Mouse (Mus musculus) lung, embryonic 15.5 days (tissue): Measurements from ENCODE around the gene S100a14. TPM values are rescaled to one million over a fixed set of nuclear protein-coding genes. Genes with fewer than 3 reads are reported as not detected.

Experiments used
- ATAC-seq: fragments of 200-750 bp; cut with Nextera tagmentation; 2 replicates; pipeline ENCODE4 v1.8.0; 2017; ENCODE audit warnings: moderate number of reproducible peaks, borderline replicate concordance; ENCODE audit not compliant: low FRiP score, low TSS enrichment; ENCODE audit errors: extremely low read depth
- H3K27ac ChIP-seq: fragments of 300-500 bp; sonication (generic); 2 replicates; pipeline ENCODE4 v1.5.1; 2015; ENCODE audit warnings: moderate library complexity, mild to moderate bottlenecking, inconsistent platforms
- H3K27me3 ChIP-seq: fragments of 300-500 bp; sonication (generic); 2 replicates; pipeline ENCODE4 v1.6.1; 2015; ENCODE audit warnings: inconsistent platforms
- H3K36me3 ChIP-seq: fragments of 300-500 bp; sonication (generic); 2 replicates; pipeline ENCODE4 v1.6.1; 2015; ENCODE audit warnings: inconsistent platforms
- H3K4me1 ChIP-seq: fragments of 300-500 bp; sonication (generic); 2 replicates; pipeline ENCODE4 v1.6.1; 2015; ENCODE audit warnings: inconsistent platforms
- H3K4me2 ChIP-seq: fragments of 300-500 bp; sonication (generic); 2 replicates; pipeline ENCODE4 v1.6.1; 2015; ENCODE audit warnings: inconsistent platforms, mild to moderate bottlenecking, moderate library complexity
- H3K4me3 ChIP-seq: fragments of 300-500 bp; sonication (generic); 2 replicates; pipeline ENCODE4 v1.5.1; 2015; ENCODE audit warnings: mild to moderate bottlenecking, inconsistent platforms
- H3K9ac ChIP-seq: fragments of 300-500 bp; sonication (generic); 2 replicates; pipeline ENCODE4 v1.6.1; 2015; ENCODE audit warnings: inconsistent platforms
- H3K9me3 ChIP-seq: fragments of 300-500 bp; sonication (generic); 2 replicates; pipeline ENCODE4 v1.6.1; 2016; ENCODE audit warnings: inconsistent platforms
- WGBS: fragments of 180-500 bp; shearing (Covaris S2); methylation state at CpG from one replicate; pipeline ENCODE4 v1.1.7; 2015; 5-methylcytosine and 5-hydroxymethylcytosine counted together
- polyA plus RNA-seq: library from polyadenylated mRNA; unstranded; fragments of >200 nt; fragmentation: Nextera tagmentation; extraction: Ambion mirVana; gene quantifications from 2 replicates; pipeline ENCODE4 v1.2.1, GENCODE M21; 2015

S100a14 gene
- polyA plus RNA-seq, 1 experiment from 2014 or later, result 12.6 TPM

DNA sequence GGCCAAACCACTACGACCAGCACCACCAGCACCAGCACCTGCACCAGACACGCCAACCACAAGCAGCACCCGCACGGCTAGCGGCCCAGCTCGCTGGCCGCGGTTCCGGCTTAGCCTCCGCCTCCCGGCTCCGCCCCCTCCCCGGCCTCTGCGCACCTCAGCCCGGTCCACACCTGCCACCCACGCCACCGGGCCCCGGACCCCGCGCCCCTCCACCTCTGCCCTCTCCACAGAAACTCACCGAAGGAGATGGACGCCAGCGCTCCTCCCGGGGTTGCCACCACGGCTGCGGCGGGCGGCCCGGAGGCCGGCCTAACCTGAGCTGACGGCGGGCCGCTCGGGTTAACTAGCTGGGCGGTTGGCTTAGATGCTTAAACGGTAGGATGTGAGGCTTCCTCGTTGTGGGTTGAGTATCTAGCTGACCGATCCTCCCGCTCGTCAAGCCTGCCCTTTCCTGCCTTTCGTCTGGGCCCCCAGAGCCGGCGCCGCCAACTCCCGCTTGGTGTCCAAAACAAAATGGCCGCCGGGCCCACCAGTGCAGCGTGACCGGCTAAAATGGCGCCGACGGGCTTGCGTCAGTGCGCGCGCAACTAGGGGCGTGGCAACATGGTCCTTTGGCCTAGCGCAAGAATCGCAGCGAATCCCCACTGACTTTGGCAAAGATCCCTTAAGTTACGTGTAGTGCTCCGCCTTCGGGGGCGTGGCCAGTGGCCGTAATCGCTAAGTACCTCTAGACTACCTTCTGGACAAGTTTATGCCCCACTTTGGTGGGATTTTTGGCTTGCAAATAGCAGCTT, 17.5 kb upstream of the S100a14 start, which contains the start of gene Chtop:
Chtop (minus strand) TSS at position 549 of the 797 bp plus-strand sequence.
- Histone ChIP-seq H3K4me3 (peak within 1 kb of the TSS; percentile 97), H3K36me3 (peaks cover 34% of the 10 kb centered on the region), H3K27ac (peak within 1 kb of the TSS; percentile 94), H3K4me2 (peak within 1 kb of the TSS; percentile 68), H3K4me1 (peaks cover 33% of the 10 kb centered on the region), H3K9ac (peak within 1 kb of the TSS; percentile 99), H3K27me3 (no peaks in the 10 kb centered on the region), H3K9me3 (no peaks in the 10 kb centered on the region)
- peak; percentile 93 for ATAC-seq
- under 1% methylated on average over 66 of the region's 66 CpGs for WGBS

DNA sequence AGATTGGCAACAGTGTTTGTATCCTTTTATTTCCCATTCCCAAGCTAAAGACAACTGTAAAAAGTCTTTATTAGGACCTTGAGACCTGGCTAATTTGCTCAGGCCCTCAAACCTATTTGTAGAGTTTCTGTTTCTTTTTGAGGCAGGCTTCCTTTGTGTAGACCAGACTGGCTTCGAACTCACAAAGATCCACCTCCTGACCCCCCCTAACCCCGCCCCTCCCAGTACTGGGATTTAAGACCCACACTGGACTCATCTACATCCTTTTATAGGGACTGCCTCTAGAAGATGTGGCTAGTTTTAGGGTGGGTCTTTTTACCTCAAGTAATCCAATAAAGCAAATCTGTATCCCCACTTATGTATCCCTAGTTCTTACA, 16.9 kb upstream of the S100a14 start:
- peaks cover 33% of the 10 kb centered on the region for H3K4me1 ChIP-seq
- H3K27ac ChIP-seq, result peak overlapping the region; percentile 49
- WGBS, result 22% methylated on average over 2 of the region's 2 CpGs
- no peaks in the 10 kb centered on the region for H3K27me3 ChIP-seq
- H3K9me3 ChIP-seq, result no peaks in the 10 kb centered on the region
- H3K4me2 ChIP-seq, result peak overlapping the region; percentile 52
- ATAC-seq, result peak; percentile 4; the same call in 1 of the 2 replicates
- peak overlapping the region; percentile 97 for H3K4me3 ChIP-seq
- peaks cover 28% of the 10 kb centered on the region for H3K36me3 ChIP-seq
- no peak overlapping the region for H3K9ac ChIP-seq

DNA sequence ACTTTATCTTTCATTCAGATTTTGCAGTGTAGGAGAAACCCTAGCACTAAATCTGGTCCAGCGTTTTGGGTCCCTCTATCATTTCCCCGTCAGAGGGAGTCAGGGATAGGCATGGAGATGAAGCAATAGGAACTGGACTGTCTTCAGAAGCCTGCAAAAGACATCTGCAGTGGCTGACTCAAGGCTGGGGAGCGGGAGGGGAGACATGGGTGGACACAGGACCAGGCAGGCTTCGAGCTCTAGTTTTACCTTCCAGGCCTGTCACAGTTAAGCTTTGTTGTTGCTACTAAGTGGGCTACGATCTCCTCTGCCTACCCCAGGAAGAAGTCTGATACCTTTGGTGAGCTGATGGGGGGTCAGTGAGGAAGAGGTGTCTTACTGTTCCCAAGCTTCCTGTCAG, 14.4 kb upstream of the S100a14 start:
- peaks cover 5% of the 10 kb centered on the region; the same call in 1 of the 2 replicates for H3K36me3 ChIP-seq
- peaks cover 28% of the 10 kb centered on the region for H3K4me1 ChIP-seq
- no peak overlapping the region for H3K9ac ChIP-seq
- no peak overlapping the region for H3K27ac ChIP-seq
- ATAC-seq, result no peak
- H3K27me3 ChIP-seq, result no peaks in the 10 kb centered on the region
- no peak overlapping the region for H3K4me3 ChIP-seq
- H3K9me3 ChIP-seq, result no peaks in the 10 kb centered on the region
- WGBS, result 79% methylated on average over 5 of the region's 5 CpGs
- no peak overlapping the region for H3K4me2 ChIP-seq

DNA sequence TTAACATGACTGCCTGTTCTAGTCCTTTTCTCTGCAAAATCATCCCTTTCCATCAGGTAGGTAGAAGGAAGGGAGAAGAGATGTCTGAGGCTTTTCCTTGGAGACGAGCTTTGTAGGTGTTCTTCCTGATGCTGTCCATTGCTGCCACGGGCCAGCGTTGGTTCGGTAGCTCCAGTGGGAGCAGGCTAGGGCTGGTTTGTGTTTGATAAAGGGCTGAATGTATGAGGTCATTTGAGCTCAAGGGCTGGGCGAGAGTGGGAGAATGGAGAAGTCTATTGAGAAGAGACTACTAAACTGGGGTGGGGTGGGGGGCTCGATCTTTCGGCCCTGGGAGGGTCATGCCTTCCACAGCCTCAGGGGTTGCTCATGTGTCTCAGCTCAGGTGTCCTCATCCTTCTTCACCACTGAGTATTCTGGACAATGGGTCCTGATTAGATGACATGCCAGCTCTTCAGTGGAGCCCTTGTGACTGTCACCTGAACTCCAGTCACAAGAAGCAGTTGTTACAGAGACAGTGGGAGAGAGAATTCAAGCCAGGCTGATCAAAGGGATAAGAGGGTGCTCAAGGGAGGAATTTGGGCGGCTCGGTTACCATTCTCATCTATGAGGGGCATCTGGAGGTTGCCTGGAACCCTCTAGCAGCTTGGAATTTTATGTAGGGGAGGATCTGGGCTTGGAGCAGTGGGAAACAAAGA, 13.6 kb upstream of the S100a14 start:
- Histone ChIP-seq H3K4me1 (peaks cover 20% of the 10 kb centered on the region), H3K9ac (no peak overlapping the region), H3K27ac (no peak overlapping the region), H3K4me2 (peak overlapping the region; percentile 93), H3K9me3 (no peaks in the 10 kb centered on the region), H3K4me3 (peak overlapping the region; percentile 46), H3K36me3 (no peaks in the 10 kb centered on the region), H3K27me3 (no peaks in the 10 kb centered on the region)
- ATAC-seq, result no peak
- WGBS, result 69% methylated on average over 9 of the region's 9 CpGs

DNA sequence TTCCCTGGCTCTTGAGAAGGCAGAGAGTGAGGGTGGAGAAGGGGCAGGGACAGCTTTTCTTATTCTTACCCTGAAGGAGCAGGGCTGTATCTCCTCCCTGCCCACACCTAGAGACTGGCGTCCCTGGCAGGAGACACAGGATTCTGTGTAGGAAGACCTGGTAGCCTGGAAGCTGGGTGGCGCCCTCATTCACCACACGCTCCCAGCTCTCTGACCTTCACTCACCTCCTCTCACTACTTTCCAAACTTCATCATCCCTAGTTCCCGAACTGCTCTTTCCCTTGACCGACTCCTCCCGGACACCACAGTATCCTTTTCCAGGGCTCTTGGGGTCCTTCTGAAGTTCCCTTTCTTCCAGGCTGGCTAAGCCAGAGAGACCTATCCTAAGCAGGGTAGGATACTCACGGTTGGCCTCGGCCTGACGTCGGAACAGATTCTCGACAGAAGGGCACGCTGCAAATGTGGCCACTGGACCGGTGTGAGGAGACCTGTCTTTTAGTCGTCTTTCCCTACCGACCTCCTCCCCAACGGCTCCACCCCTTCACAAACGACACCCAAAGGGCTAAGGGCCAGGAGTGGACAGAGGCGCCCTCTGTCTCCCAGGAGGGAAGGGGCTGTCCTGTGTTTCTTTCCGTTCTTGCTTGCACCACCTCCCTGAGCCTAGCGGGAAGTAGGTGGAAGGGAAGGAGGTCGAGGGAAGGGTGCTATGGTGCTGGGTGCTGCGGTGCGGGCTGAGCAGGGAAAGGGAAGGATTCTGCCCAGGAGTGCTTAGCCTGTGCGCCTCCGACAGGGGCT, 12.7 kb upstream of the S100a14 start, which contains the start of the genes S100a1 and S100a13:
S100a1 (minus strand) TSS at position 597 of the 795 bp plus-strand sequence.
S100a13 (plus strand) TSS at position 640 of the 795 bp plus-strand sequence.
- H3K4me2 ChIP-seq, result peak within 1 kb of the TSS; percentile 93
- H3K9ac ChIP-seq, result peak within 1 kb of the TSS; percentile 39
- no peaks in the 10 kb centered on the region for H3K36me3 ChIP-seq
- peak; percentile 43; the same call in 1 of the 2 replicates for ATAC-seq
- H3K4me3 ChIP-seq, result peak within 1 kb of the TSS; percentile 46
- H3K27ac ChIP-seq, result peak within 1 kb of the TSS; percentile 52; the same call in 1 of the 2 replicates
- peaks cover 19% of the 10 kb centered on the region for H3K4me1 ChIP-seq
- H3K9me3 ChIP-seq, result no peaks in the 10 kb centered on the region
- no peaks in the 10 kb centered on the region for H3K27me3 ChIP-seq
- 5% methylated on average over 25 of the region's 25 CpGs for WGBS

DNA sequence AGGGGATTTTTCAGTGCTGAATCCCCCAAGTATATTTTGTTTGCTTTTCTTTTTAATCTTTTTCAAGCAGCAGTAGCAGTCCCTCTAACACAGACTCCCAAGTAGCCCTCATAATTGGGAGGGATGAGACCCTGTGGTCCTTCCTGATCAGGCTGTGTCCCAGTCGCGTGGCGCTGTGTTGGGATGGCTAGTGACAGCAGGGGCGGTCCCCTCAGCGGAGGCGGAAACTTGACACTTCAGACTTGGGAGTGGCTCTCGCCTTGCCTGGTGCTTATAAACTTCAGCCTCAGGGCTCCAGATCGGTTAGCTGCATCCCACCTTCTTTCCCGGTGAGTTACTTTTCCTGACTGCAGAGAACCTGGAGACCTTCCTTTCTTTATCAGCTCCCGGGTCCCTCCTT, 12.0 kb upstream of the S100a14 start:
- H3K4me3 ChIP-seq, result peak overlapping the region; percentile 46
- WGBS, result 0% methylated on average over 10 of the region's 10 CpGs
- no peaks in the 10 kb centered on the region for H3K36me3 ChIP-seq
- peak overlapping the region; percentile 39 for H3K9ac ChIP-seq
- ATAC-seq, result peak; percentile 82
- no peaks in the 10 kb centered on the region for H3K27me3 ChIP-seq
- H3K9me3 ChIP-seq, result no peaks in the 10 kb centered on the region
- peaks cover 19% of the 10 kb centered on the region for H3K4me1 ChIP-seq
- peak overlapping the region; percentile 52; the same call in 1 of the 2 replicates for H3K27ac ChIP-seq
- peak overlapping the region; percentile 93 for H3K4me2 ChIP-seq

DNA sequence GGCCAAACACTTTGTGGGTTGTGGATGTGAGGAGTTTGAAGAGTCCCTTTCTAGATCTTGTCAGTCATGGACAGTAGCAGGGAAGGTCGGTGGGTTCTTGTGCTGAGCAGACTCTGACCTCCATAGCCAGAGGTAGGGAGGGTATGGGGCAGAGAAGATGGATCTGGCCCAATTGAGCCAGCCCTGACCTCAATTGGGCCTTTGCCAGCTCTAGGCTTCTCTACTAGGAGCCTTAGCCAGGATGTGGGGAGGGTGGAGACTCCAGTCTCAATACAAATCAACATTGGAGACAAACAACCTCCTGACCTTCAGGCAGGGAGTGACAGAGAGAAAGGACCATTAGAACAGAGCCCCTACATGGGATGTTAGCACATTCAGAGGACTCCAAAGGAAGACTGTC, 11.4 kb upstream of the S100a14 start:
- H3K4me2 ChIP-seq, result peak overlapping the region; percentile 93
- no peaks in the 10 kb centered on the region for H3K9me3 ChIP-seq
- peak overlapping the region; percentile 39 for H3K9ac ChIP-seq
- H3K27me3 ChIP-seq, result no peaks in the 10 kb centered on the region
- no peaks in the 10 kb centered on the region for H3K36me3 ChIP-seq
- H3K4me1 ChIP-seq, result peaks cover 19% of the 10 kb centered on the region
- WGBS, result 45% methylated on average over 1 of the region's 1 CpGs
- H3K27ac ChIP-seq, result 0 out of 2 replicates have a peak overlapping the region, but pooled peaks have one; percentile 52
- ATAC-seq, result 0 out of 2 replicates have a peak, but pooled peaks have one; percentile 20
- H3K4me3 ChIP-seq, result peak overlapping the region; percentile 46

DNA sequence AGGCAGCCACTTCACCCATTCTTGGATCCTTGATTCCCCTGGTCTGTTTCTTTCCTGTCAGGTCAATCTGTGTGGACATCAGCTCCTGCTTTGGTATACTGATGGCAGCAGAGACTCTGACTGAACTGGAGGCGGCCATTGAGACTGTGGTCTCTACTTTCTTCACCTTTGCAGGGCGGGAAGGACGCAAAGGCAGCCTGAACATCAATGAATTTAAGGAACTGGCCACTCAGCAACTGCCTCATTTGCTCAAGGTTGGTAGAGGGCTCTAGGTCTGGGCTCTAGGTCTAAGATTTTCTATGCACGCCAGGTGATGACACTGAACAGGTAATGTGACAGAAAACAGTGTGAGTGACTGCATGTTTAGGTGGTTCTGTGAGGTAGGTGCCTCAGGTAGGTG, 10.9 kb upstream of the S100a14 start:
- peak overlapping the region; percentile 93 for H3K4me2 ChIP-seq
- no peak overlapping the region for H3K27ac ChIP-seq
- H3K4me3 ChIP-seq, result no peak overlapping the region
- ATAC-seq, result no peak
- 87% methylated on average over 4 of the region's 4 CpGs for WGBS
- no peaks in the 10 kb centered on the region for H3K9me3 ChIP-seq
- no peaks in the 10 kb centered on the region for H3K27me3 ChIP-seq
- H3K4me1 ChIP-seq, result peaks cover 19% of the 10 kb centered on the region
- no peaks in the 10 kb centered on the region for H3K36me3 ChIP-seq
- no peak overlapping the region for H3K9ac ChIP-seq

DNA sequence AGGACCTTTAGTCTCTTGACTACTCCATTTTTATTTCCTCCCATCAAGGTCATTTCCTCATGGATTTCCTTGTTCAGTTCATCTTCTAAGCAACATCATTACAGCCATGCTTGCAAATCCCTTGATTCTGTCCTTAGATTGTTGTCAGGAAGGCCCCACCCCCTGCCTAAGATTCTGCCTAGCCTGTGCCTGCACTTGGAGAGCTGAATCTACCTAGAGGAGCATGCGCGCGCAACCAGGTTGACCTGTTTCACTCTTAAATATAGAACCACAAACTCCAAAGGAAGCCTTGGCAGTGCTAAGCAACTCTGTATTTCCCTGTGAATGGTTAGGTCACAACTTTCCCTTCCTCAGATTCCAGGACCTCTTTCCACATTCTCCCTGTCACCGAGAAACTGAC, 8.9 kb upstream of the S100a14 start:
- ATAC-seq, result no peak
- Histone ChIP-seq H3K4me1 (peaks cover 19% of the 10 kb centered on the region), H3K9ac (no peak overlapping the region), H3K9me3 (no peaks in the 10 kb centered on the region), H3K36me3 (no peaks in the 10 kb centered on the region), H3K4me2 (no peak overlapping the region), H3K27me3 (no peaks in the 10 kb centered on the region), H3K4me3 (no peak overlapping the region), H3K27ac (no peak overlapping the region)
- WGBS, result 66% methylated on average over 4 of the region's 4 CpGs

DNA sequence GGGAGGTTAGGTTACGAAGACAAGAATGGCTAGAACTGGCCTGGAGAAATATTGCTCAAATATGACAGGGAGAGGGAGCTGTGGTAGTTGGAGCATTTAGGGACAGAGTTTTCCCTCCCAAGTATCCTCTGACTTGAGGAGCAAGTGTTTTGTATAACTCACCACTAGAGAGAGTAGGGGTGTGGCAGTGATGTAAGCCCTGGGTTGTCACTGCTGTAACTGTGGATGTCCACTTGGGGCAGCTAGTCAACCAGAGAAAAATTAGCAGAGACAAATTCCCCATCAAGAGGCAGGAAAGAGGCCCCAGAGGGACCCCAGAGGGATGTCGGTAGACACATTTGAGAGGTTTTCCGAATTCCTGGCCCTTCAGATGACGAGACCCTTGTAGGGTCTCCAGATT, 1.2 kb upstream of the S100a14 start:
- no peaks in the 10 kb centered on the region for H3K9me3 ChIP-seq
- 50% methylated on average over 4 of the region's 4 CpGs for WGBS
- peaks cover 15% of the 10 kb centered on the region for H3K4me1 ChIP-seq
- no peaks in the 10 kb centered on the region for H3K36me3 ChIP-seq
- no peak for ATAC-seq
- H3K4me3 ChIP-seq, result no peak overlapping the region
- no peaks in the 10 kb centered on the region for H3K27me3 ChIP-seq
- H3K27ac ChIP-seq, result no peak overlapping the region
- H3K4me2 ChIP-seq, result no peak overlapping the region
- no peak overlapping the region for H3K9ac ChIP-seq

DNA sequence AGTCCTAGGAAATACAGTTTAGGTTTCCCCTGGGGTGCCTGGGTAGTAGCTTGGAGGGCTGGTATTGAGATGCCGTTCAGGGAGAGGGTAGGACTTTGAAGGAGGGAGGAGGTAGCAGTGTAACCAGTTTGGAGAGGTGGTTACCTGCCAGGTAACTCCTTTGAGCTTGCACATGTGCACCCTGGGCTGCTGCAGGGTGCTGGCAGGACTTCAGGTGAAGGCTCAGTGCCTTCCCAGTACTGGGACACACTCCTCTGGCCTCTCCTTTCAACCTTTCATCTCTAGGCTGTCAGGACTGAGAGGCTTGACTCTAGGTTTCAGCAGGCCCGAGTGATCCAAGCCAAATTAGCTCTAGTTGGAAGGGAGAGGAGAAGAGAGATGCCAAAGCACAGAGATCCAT, 580 bp upstream of the S100a14 start:
- 46% methylated on average over 2 of the region's 2 CpGs for WGBS
- Histone ChIP-seq H3K27me3 (no peaks in the 10 kb centered on the region), H3K9me3 (no peaks in the 10 kb centered on the region), H3K27ac (peak overlapping the region; percentile 54), H3K9ac (no peak overlapping the region), H3K4me2 (no peak overlapping the region), H3K36me3 (no peaks in the 10 kb centered on the region), H3K4me3 (no peak overlapping the region), H3K4me1 (peaks cover 15% of the 10 kb centered on the region)
- ATAC-seq, result no peak
